Mouse (Mus musculus): ENCODE data around the gene Ptgdr2.

DNA sequence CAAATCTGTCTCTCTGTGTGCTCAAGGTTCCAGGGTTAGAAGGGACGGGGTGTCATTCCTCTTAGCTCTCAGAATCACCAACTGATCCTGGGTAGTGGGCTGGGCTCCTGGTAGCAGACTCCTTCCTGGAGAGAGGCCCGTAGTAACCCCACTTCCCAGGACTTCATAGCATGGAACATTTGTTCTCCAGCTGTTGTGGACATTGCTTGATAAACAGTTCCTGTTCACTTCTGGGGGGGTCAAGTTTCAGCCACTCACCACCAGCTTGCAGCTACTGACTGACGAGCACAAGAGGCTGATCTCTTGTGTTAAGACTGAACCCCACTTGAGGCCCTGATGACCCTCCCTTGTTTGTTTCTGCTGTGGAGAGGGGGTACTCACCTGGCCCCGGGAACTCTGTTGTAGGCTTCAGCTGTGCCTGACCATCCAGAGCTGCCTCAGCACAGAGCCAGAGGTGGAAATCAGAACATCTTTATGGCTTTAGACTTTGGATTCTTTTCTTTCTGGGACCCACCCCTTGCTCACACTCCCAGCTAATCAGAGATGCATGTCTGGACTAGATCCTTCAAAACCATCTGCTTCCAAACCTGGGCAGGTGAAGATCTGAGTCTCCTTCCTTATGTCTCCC is 37.4 kb downstream of the Ptgdr2 start, which contains the start of gene Ms4a10:
- no peak for TF ChIP-seq EP300 (IDR thresholded peaks at IDR 0.05; ENCODE audit: insufficient read depth, low read depth, low read length)
- no peak for TF ChIP-seq CTCF (IDR thresholded peaks at IDR 0.05)
